ENCODE assay signal across 8 mouse cellular contexts in the genomic region with DNA sequence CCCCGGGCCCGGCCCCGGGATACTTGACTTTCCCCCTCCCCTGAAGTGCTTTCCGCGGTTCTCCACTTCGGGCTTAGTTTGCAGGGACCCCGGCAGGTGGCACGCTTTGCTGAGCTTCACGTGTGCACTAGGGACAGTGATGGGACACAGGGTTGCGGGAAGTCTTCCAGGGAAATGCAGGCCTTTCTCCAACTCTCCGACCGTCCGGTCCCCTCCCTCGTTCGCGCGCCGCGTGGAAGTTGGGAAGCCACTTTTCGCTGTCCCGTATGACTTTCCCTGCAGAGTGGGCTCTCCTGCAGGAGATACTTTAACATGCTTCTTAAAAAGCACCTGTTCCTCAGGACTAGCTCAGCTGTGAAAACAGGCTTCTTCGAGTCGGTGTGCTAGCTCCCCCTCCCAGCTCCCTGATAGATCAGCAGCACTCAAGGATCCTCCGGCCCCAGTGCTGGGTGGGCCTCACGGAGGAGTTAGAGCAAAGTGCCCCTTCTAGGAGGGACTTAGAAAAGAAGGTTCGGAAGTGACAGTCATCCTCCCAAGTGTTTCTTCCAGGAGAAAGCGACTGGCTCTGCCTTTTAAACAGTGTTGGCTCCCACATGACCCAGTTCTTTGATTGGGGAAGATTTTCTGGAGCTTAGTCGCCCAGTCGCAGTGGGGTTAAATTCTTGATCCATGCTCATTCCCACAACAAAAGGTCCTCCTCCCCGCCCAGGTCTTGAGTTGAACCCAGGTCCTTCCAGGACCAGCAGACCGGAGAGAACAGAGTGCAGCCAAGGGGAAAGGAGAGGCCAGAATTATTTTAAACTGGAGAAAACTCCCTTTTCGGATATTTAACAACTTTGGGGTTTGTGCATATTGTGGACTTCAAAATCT. TPM values are rescaled to one million over a fixed set of nuclear protein-coding genes. Genes with fewer than 3 reads are reported as not detected.
DNase-seq lines count a peak whose midpoint lies in the region; ATAC-seq lines count a peak whose summit lies in the region.

No protein-coding gene starts in this region.

- peak overlapping the region; percentile 73 for H3K9ac ChIP-seq in forebrain, embryonic 16.5 days (replicated peaks; ENCODE audit: low read depth, low read length)

- DNase-seq in thymus, adult 18-20 months = peak; percentile 42 to 63
- DNase-seq in thymus, postnatal 4 days = no peak
- peak; percentile 63 for DNase-seq in kidney, adult 18-20 months
- DNase-seq in lung, postnatal 14 days = peak; percentile 38
- peak; percentile 11 for DNase-seq in splenic B cell, adult 2 months (ENCODE audit: low read depth, low spot score)
- DNase-seq in frontal cortex, postnatal 25 days (ENCODE audit: low spot score in 2 of 2) = no peak

- 2% methylated on average over 32 of the region's 32 CpGs for WGBS in forebrain, embryonic 16.5 days

- peaks cover 8% of the 10 kb centered on the region for H3K4me1 ChIP-seq in brown adipose tissue, adult 24 weeks (ENCODE audit: control insufficient read depth, insufficient read depth, insufficient read length, low read length)
- peaks cover 15% of the 10 kb centered on the region for H3K4me1 ChIP-seq in forebrain, embryonic 16.5 days (replicated peaks; ENCODE audit: control insufficient read depth, insufficient read depth, low read length)

- H3K27ac ChIP-seq in brown adipose tissue, adult 24 weeks (replicated peaks; ENCODE audit: low read depth, low read length) = peak overlapping the region; percentile 82
- H3K27ac ChIP-seq in forebrain, embryonic 16.5 days (ENCODE audit: low read length) = no peak overlapping the region

- peak overlapping the region; percentile 91 for H3K4me3 ChIP-seq in brown adipose tissue, adult 24 weeks (ENCODE audit: insufficient read depth, low read depth, low read length)
- H3K4me3 ChIP-seq in forebrain, embryonic 16.5 days (replicated peaks; ENCODE audit: low read length) = peak overlapping the region; percentile 74

- peak; percentile 34 for ATAC-seq in forebrain, embryonic 16.5 days

- H3K36me3 ChIP-seq in forebrain, embryonic 16.5 days (ENCODE audit: control insufficient read depth, insufficient read depth) = no peaks in the 10 kb centered on the region
- no peaks in the 10 kb centered on the region for H3K36me3 ChIP-seq in splenic B cell, adult 2 months (ENCODE audit: control insufficient read depth, insufficient read depth, low read length, poor library complexity, severe bottlenecking)

- H3K27me3 ChIP-seq in forebrain, embryonic 16.5 days (replicated peaks; ENCODE audit: control insufficient read depth, insufficient read depth, low read length) = no peaks in the 10 kb centered on the region
- no peaks in the 10 kb centered on the region for H3K27me3 ChIP-seq in splenic B cell, adult 2 months (ENCODE audit: control insufficient read depth, insufficient read depth, low read length, poor library complexity, severe bottlenecking)

- H3K4me2 ChIP-seq in forebrain, embryonic 16.5 days (ENCODE audit: low read length) = peak overlapping the region; percentile 55

- no peaks in the 10 kb centered on the region for H3K9me3 ChIP-seq in forebrain, embryonic 16.5 days (ENCODE audit: control insufficient read depth, low read length)

RNA-seq across cellular contexts. Expression of a gene that starts 42.4 kb away (rescaled TPM):
- polyA plus RNA-seq in brown adipose tissue, adult 24 weeks (2012; ENCODE audit: insufficient read depth, insufficient read length, missing spikeins) = 14.9 and 28.2 TPM in 2 replicates
- 21.6 and 23.7 TPM in 2 replicates for polyA plus RNA-seq in forebrain, embryonic 16.5 days (2015; fragmentation: Nextera tagmentation; extraction: Ambion mirVana)

Comparison
In these comparisons a context has a peak if more than half of its experiments do, and no peak if none do; other contexts are left out.
1. DNase-seq: peak in thymus, adult 18-20 months (2 of 2), kidney, adult 18-20 months (single experiment), lung, postnatal 14 days (single experiment) and splenic B cell, adult 2 months (single experiment); none in thymus, postnatal 4 days (single experiment) and frontal cortex, postnatal 25 days (0 of 2).